Mouse (Mus musculus) megakaryocyte, embryonic 14.5 days (primary cell): ENCODE results near the gene Ttc7. TPM values are rescaled to one million over a fixed set of nuclear protein-coding genes. Genes with fewer than 3 reads are reported as not detected.
"Not testable (repeated sequence)": the region's sequence is repeated elsewhere in the genome, so short reads cannot be mapped to it uniquely, and the experiment has no call there.

Experiments used
- H3K27me3 ChIP-seq: replicated peaks from 2 replicates; pipeline ENCODE3; 2012; ENCODE audit warnings: inconsistent platforms
- H3K36me3 ChIP-seq: replicated peaks from 2 replicates; pipeline ENCODE3; 2012; ENCODE audit warnings: low read length, inconsistent platforms, mixed read lengths
- H3K4me1 ChIP-seq: 2 replicates; pipeline ENCODE4 v1.6.1; 2012; ENCODE audit warnings: inconsistent platforms
- H3K4me3 ChIP-seq: replicated peaks from 2 replicates; pipeline ENCODE3; 2012; ENCODE audit warnings: moderate library complexity, mild to moderate bottlenecking, inconsistent platforms
- H3K9me3 ChIP-seq: 2 replicates; pipeline ENCODE4 v1.6.1; 2012; ENCODE audit warnings: inconsistent platforms
- FLI1 ChIP-seq: IDR thresholded peaks from 2 replicates; pipeline ENCODE4 v1.6.1; 2012; ENCODE audit warnings: low read length, inconsistent platforms, mixed read lengths
- GATA1 ChIP-seq: IDR thresholded peaks from 3 replicates; pipeline ENCODE4 v1.6.1; 2012; ENCODE audit warnings: mixed read lengths, low read length, inconsistent platforms, borderline replicate concordance
- polyA plus RNA-seq: library from polyadenylated mRNA; stranded (reverse); fragments of >175 nt; gene quantifications from 2 replicates; pipeline ENCODE4 v1.2.3, GENCODE M21; 2012; ENCODE audit warnings: low replicate concordance; ENCODE audit not compliant: insufficient read depth

Ttc7 gene
- polyA plus RNA-seq, 1 experiment = 14.1 TPM

- H3K4me3 ChIP-seq = no peak overlapping the region
- H3K27me3 ChIP-seq = no peaks in the 10 kb centered on the region
- peaks cover 64% of the 10 kb centered on the region for H3K36me3 ChIP-seq
- TF ChIP-seq FLI1 = no peak
- TF ChIP-seq GATA1 = no peak
- H3K9me3 ChIP-seq = peaks cover 6% of the 10 kb centered on the region; the same call in 1 of the 2 replicates
- peaks cover 81% of the 10 kb centered on the region for H3K4me1 ChIP-seq
These were observed 16.3 kb downstream of the Ttc7 start for GRCm38 (mm10) chr17:87298944-87299343.

- Histone ChIP-seq H3K9me3 (peaks cover 5% of the 10 kb centered on the region; the same call in 1 of the 2 replicates), H3K27me3 (no peaks in the 10 kb centered on the region), H3K4me1 (peaks cover 81% of the 10 kb centered on the region), H3K4me3 (no peak overlapping the region), H3K36me3 (peaks cover 63% of the 10 kb centered on the region)
- TF ChIP-seq GATA1 (no peak), FLI1 (no peak)
These were observed 17.7 kb downstream of the Ttc7 start for GRCm38 (mm10) chr17:87300340-87300739.

- Histone ChIP-seq H3K36me3 (peaks cover 55% of the 10 kb centered on the region), H3K4me1 (peaks cover 76% of the 10 kb centered on the region)
- not testable (repeated sequence) for H3K4me3 ChIP-seq, H3K9me3 ChIP-seq, H3K27me3 ChIP-seq
These were observed 18.9 kb downstream of the Ttc7 start for GRCm38 (mm10) chr17:87301607-87302006.

- Histone ChIP-seq H3K9me3 (no peaks in the 10 kb centered on the region), H3K27me3 (no peaks in the 10 kb centered on the region), H3K4me3 (peak overlapping the region; percentile 84), H3K36me3 (peaks cover 57% of the 10 kb centered on the region), H3K4me1 (peaks cover 77% of the 10 kb centered on the region)
- TF ChIP-seq FLI1 (no peak), GATA1 (no peak)
These were observed 19.5 kb downstream of the Ttc7 start for GRCm38 (mm10) chr17:87302014-87302794.

- peak overlapping the region; percentile 15 for H3K4me3 ChIP-seq
- no peaks in the 10 kb centered on the region for H3K27me3 ChIP-seq
- peaks cover 62% of the 10 kb centered on the region for H3K36me3 ChIP-seq
- H3K4me1 ChIP-seq = peaks cover 65% of the 10 kb centered on the region
- no peaks in the 10 kb centered on the region for H3K9me3 ChIP-seq
- TF ChIP-seq GATA1 (no peak), FLI1 (no peak)
These were observed 21.6 kb downstream of the Ttc7 start for GRCm38 (mm10) chr17:87304151-87304894.

GRCm38 (mm10) chr17:87305065-87305464, 22.4 kb downstream of the Ttc7 start:
- TF ChIP-seq GATA1 (no peak), FLI1 (no peak)
- peaks cover 58% of the 10 kb centered on the region for H3K4me1 ChIP-seq
- no peaks in the 10 kb centered on the region for H3K27me3 ChIP-seq
- peaks cover 62% of the 10 kb centered on the region for H3K36me3 ChIP-seq
- H3K9me3 ChIP-seq = no peaks in the 10 kb centered on the region
- no peak overlapping the region for H3K4me3 ChIP-seq

- Histone ChIP-seq H3K9me3 (no peaks in the 10 kb centered on the region), H3K27me3 (no peaks in the 10 kb centered on the region), H3K36me3 (peaks cover 71% of the 10 kb centered on the region), H3K4me3 (peak overlapping the region; percentile 86), H3K4me1 (peaks cover 52% of the 10 kb centered on the region)
- no peak for TF ChIP-seq GATA1
- no peak for TF ChIP-seq FLI1
These were observed 24.1 kb downstream of the Ttc7 start for GRCm38 (mm10) chr17:87306746-87307145.

- H3K27me3 ChIP-seq = no peaks in the 10 kb centered on the region
- no peak for TF ChIP-seq FLI1
- no peak for TF ChIP-seq GATA1
- peaks cover 52% of the 10 kb centered on the region for H3K4me1 ChIP-seq
- H3K9me3 ChIP-seq = no peaks in the 10 kb centered on the region
- H3K4me3 ChIP-seq = no peak overlapping the region
- H3K36me3 ChIP-seq = peaks cover 81% of the 10 kb centered on the region
These were observed 26.5 kb downstream of the Ttc7 start for GRCm38 (mm10) chr17:87309073-87309788.

- peaks cover 53% of the 10 kb centered on the region for H3K4me1 ChIP-seq
- no peaks in the 10 kb centered on the region for H3K9me3 ChIP-seq
- no peaks in the 10 kb centered on the region for H3K27me3 ChIP-seq
- no peak overlapping the region for H3K4me3 ChIP-seq
- TF ChIP-seq GATA1 = no peak
- peaks cover 71% of the 10 kb centered on the region for H3K36me3 ChIP-seq
These were observed 27.8 kb downstream of the Ttc7 start for GRCm38 (mm10) chr17:87310497-87310896.

GRCm38 (mm10) chr17:87312351-87312750, 29.7 kb downstream of the Ttc7 start:
- no peaks in the 10 kb centered on the region for H3K27me3 ChIP-seq
- H3K9me3 ChIP-seq = no peaks in the 10 kb centered on the region
- no peak overlapping the region for H3K4me3 ChIP-seq
- H3K4me1 ChIP-seq = peaks cover 48% of the 10 kb centered on the region
- TF ChIP-seq GATA1 = no peak
- no peak for TF ChIP-seq FLI1
- peaks cover 75% of the 10 kb centered on the region for H3K36me3 ChIP-seq
